22 mouse cellular contexts compared by ENCODE assay signal in genomic region chr16:32572528-32572927, GRCm38 (mm10). TPM values are rescaled to one million over a fixed set of nuclear protein-coding genes. Genes with fewer than 3 reads are reported as not detected.
A peak's percentile ranks its signal among the peaks of the same experiment; 100 is the strongest.
DNase-seq lines count a peak whose midpoint lies in the region; ATAC-seq and TF ChIP-seq lines count a peak whose summit lies in the region.
"Had no signal": no experiment of that assay in that cellular context is flagged by ENCODE, and none has a peak within 500 bp of the region (broad histone marks: within the 10 kb centered on the region; RNA-seq: fewer than 3 reads in every experiment).

No protein-coding gene starts in this region.

- peak; percentile 82 for ATAC-seq in inflammation-experienced regulatory T-cells, adult 6 months
- no peak for ATAC-seq in forebrain, embryonic 13.5 days
- no peak for ATAC-seq in forebrain, postnatal 0 days
- ATAC-seq: forebrain, embryonic 14.5 days; hindbrain, embryonic 16.5 days; intestine, postnatal 0 days had no signal

- WGBS in forebrain, embryonic 13.5 days, result 87% methylated on average over 4 of the region's 4 CpGs
- 80% methylated on average over 4 of the region's 4 CpGs for WGBS in forebrain, postnatal 0 days

- no peak for TF ChIP-seq RAD21 in CH12.LX (IDR thresholded peaks at IDR 0.05; ENCODE audit: low read depth, low read length)

- dilution Hi-C loops in CH12.LX (cut with MboI; ENCODE audit: extremely low pct_ligation_motif_present, extremely low pct_unique_long_range_greater_than_20kb, low sequenced_read_pairs), result no loop called here

- peak; percentile 56 for DNase-seq in CD4-positive, CD25-positive, alpha-beta regulatory T cell, adult 2 months (ENCODE audit: low read depth, low spot score)
- peak; percentile 50 for DNase-seq in CH12.LX (ENCODE audit: extremely low read depth)
- no peak for DNase-seq in right cerebral cortex, postnatal 25 days
- no peak for DNase-seq in forebrain, postnatal 0 days
- DNase-seq: adrenal gland, postnatal 10 days; cerebellum, adult 2 months; cerebellum, postnatal 10 days; cerebellum, postnatal 36 days; gastrocnemius, postnatal 25 days; heart, adult 18-20 months; heart, postnatal 10 days; heart, postnatal 36 days had no signal

- peaks cover 0 to 5% of the 10 kb centered on the region in 2 experiments; a peak in 2 of 4 replicates for H3K4me1 ChIP-seq in CH12.LX (ENCODE audit: control insufficient read depth in 1 of 2, insufficient read depth in 2 of 2)
- H3K4me1 ChIP-seq in forebrain, embryonic 13.5 days, result no peaks in the 10 kb centered on the region
- no peaks in the 10 kb centered on the region for H3K4me1 ChIP-seq in forebrain, postnatal 0 days (ENCODE audit: insufficient read depth)
- H3K4me1 ChIP-seq: forebrain, embryonic 10.5 days; hindbrain, embryonic 10.5 days; hindbrain, embryonic 13.5 days had no signal

- no peak for TF ChIP-seq CTCF in CH12.LX (conservative IDR thresholded peaks at IDR 0.05 in 1 of 2, IDR thresholded peaks at IDR 0.05 in 1 of 2; ENCODE audit: low read depth in 2 of 2, low read length in 2 of 2)
- no peak for TF ChIP-seq CTCF in forebrain, postnatal 0 days (IDR thresholded peaks at IDR 0.05; ENCODE audit: low read depth)

- no peaks in the 10 kb centered on the region for H3K9me3 ChIP-seq in CH12.LX (replicated peaks; ENCODE audit: low read length)
- no peaks in the 10 kb centered on the region for H3K9me3 ChIP-seq in forebrain, embryonic 13.5 days (replicated peaks)
- no peaks in the 10 kb centered on the region for H3K9me3 ChIP-seq in forebrain, postnatal 0 days (ENCODE audit: low read length)
- H3K9me3 ChIP-seq: forebrain, embryonic 10.5 days; heart, embryonic 12.5 days; heart, embryonic 15.5 days; hindbrain, embryonic 10.5 days; hindbrain, embryonic 13.5 days had no signal

- in situ Hi-C loops in CH12.LX (cut with MboI; ENCODE audit: low pct_ligation_motif_present, low pct_unique_long_range_greater_than_20kb, low sequenced_read_pairs), result loop anchor here (5.0 kb wide), 1 partner anchor 35 kb away; the partner anchor contains the start of gene Tfrc

- H3K4me2 ChIP-seq in CH12.LX (ENCODE audit: insufficient read depth, low read depth, poor library complexity, severe bottlenecking), result peak overlapping the region; percentile 39
- no peak overlapping the region for H3K4me2 ChIP-seq in forebrain, embryonic 13.5 days
- no peak overlapping the region for H3K4me2 ChIP-seq in forebrain, postnatal 0 days (ENCODE audit: low read depth)
- H3K4me2 ChIP-seq: heart, embryonic 12.5 days; heart, embryonic 15.5 days; hindbrain, embryonic 13.5 days had no signal

- H3K27ac ChIP-seq in CH12.LX (ENCODE audit: insufficient read depth, low read depth), result no peak overlapping the region
- H3K27ac ChIP-seq in forebrain, embryonic 13.5 days, result no peak overlapping the region
- no peak overlapping the region for H3K27ac ChIP-seq in forebrain, postnatal 0 days (ENCODE audit: low read depth, low read length)
- H3K27ac ChIP-seq: forebrain, embryonic 10.5 days; heart, embryonic 15.5 days; hindbrain, embryonic 10.5 days; hindbrain, embryonic 13.5 days had no signal

- no peaks in the 10 kb centered on the region for H3K79me2 ChIP-seq in CH12.LX (replicated peaks; ENCODE audit: control insufficient read depth, extremely low read depth, insufficient read depth, poor library complexity, severe bottlenecking)

- no peaks in the 10 kb centered on the region for H3K27me3 ChIP-seq in CH12.LX (replicated peaks)
- H3K27me3 ChIP-seq in forebrain, embryonic 13.5 days, result no peaks in the 10 kb centered on the region
- no peaks in the 10 kb centered on the region for H3K27me3 ChIP-seq in forebrain, postnatal 0 days (ENCODE audit: insufficient read depth, low read length)
- H3K27me3 ChIP-seq: heart, embryonic 12.5 days; heart, embryonic 15.5 days; hindbrain, embryonic 13.5 days had no signal

- TF ChIP-seq POLR2A in CH12.LX (IDR thresholded peaks at IDR 0.05; ENCODE audit: low read depth, low read length), result no peak

- H3K4me3 ChIP-seq in CH12.LX (replicated peaks in 1 of 3; ENCODE audit: low read depth in 2 of 3, low read length in 2 of 3, poor library complexity in 1 of 3), result no peak overlapping the region
- H3K4me3 ChIP-seq in forebrain, embryonic 13.5 days, result no peak overlapping the region
- no peak overlapping the region for H3K4me3 ChIP-seq in forebrain, postnatal 0 days (ENCODE audit: low read depth, low read length)
- H3K4me3 ChIP-seq: forebrain, embryonic 10.5 days; heart, embryonic 12.5 days; heart, embryonic 15.5 days; hindbrain, embryonic 10.5 days; hindbrain, embryonic 13.5 days had no signal

- no peaks in the 10 kb centered on the region for H3K36me3 ChIP-seq in CH12.LX (replicated peaks in 1 of 2; ENCODE audit: control insufficient read depth in 1 of 2, insufficient read depth in 1 of 2, low read length in 1 of 2)
- no peaks in the 10 kb centered on the region for H3K36me3 ChIP-seq in forebrain, embryonic 13.5 days (ENCODE audit: poor library complexity, severe bottlenecking)
- no peaks in the 10 kb centered on the region for H3K36me3 ChIP-seq in forebrain, postnatal 0 days (ENCODE audit: insufficient read depth)
- H3K36me3 ChIP-seq: forebrain, embryonic 10.5 days; heart, embryonic 12.5 days; heart, embryonic 15.5 days; hindbrain, embryonic 10.5 days; hindbrain, embryonic 13.5 days had no signal

- H3K9ac ChIP-seq in CH12.LX (ENCODE audit: insufficient read depth, low read depth), result no peak overlapping the region; the same call in 1 of the 2 replicates
- no peak overlapping the region for H3K9ac ChIP-seq in forebrain, embryonic 13.5 days
- H3K9ac ChIP-seq in forebrain, postnatal 0 days, result no peak overlapping the region
- H3K9ac ChIP-seq: heart, embryonic 12.5 days; heart, embryonic 15.5 days; hindbrain, embryonic 13.5 days had no signal

- peak; percentile 21; the same call in 1 of the 2 replicates for TF ChIP-seq EP300 in CH12.LX (IDR thresholded peaks at IDR 0.05; ENCODE audit: low read length)

TF ChIP-seq in CH12.LX, 34 proteins besides CTCF, POLR2A, EP300 and RAD21:
- TF ChIP-seq CHD2 (IDR thresholded peaks at IDR 0.05; ENCODE audit: low read length) (no peak), TCF12 (IDR thresholded peaks at IDR 0.05; ENCODE audit: low read depth, low read length) (no peak), ZMIZ1 (IDR thresholded peaks at IDR 0.05; ENCODE audit: low read depth, low read length) (no peak)

RNA-seq across cellular contexts. Expression of gene Tfrc, which starts 36.2 kb away (rescaled TPM):
- total RNA-seq in CH12.LX (2012; rRNA removed) (328 and 358 TPM in 2 replicates), CH12.LX (2014; rRNA removed) (840 and 921 TPM in 2 replicates)
- polyA plus RNA-seq in CH12.LX (2012; ENCODE audit: insufficient read length, low read depth), result 186 and 190 TPM in 2 replicates
- 10 to 100 TPM; 15.9 to 22.7 (median 17.9) TPM for polyA plus RNA-seq in inflammation-experienced regulatory T-cells, adult 6 months (2017; shearing (Covaris generic))
- polyA plus RNA-seq in forebrain, embryonic 13.5 days (2015; fragmentation: Nextera tagmentation; extraction: Ambion mirVana), result 32.0 and 42.1 TPM in 2 replicates
- 70.3 and 112 TPM in 2 replicates for total RNA-seq in forebrain, postnatal 0 days (2014; rRNA removed)
- 34.8 and 35.3 TPM in 2 replicates for polyA plus RNA-seq in forebrain, postnatal 0 days (2015; fragmentation: Nextera tagmentation; extraction: Ambion mirVana)

Comparison
In these comparisons a context has a peak if more than half of its experiments do, and no peak if none do; other contexts are left out.
1. DNase-seq: peak in CD4-positive, CD25-positive, alpha-beta regulatory T cell, adult 2 months (single experiment) and CH12.LX (single experiment); none in right cerebral cortex, postnatal 25 days (single experiment) and forebrain, postnatal 0 days (single experiment).